Mouse (Mus musculus): ENCODE results near the gene Ncor2. TPM values are rescaled to one million over a fixed set of nuclear protein-coding genes. Genes with fewer than 3 reads are reported as not detected.

Ncor2 gene
- polyA plus RNA-seq, 1 experiment from 2014 or later, result 41.8 TPM

DNA sequence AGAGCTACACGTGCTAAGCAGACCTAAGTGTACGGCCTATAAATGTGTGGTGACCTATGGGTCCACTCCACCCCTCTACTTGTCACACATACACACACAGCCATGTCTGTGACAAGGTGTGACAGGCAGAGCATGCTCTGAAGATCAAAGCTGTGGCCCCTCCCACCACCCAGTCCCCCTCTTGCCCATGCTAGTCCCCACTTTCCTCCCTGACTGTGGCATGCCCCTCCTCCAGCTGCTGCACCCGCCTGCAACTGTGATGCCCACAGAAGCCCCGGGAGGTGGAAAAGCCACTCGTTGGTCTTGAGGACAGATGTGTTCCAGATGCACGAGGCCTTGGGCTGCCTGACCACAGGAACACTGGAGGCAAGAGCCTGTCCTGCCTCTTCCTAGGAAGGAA lies 74.2 kb downstream of the Ncor2 start:
- Histone ChIP-seq H3K4me3 (replicated peaks) (no peak overlapping the region), H3K4me1 (peaks cover 50% of the 10 kb centered on the region), H3K27me3 (no peaks in the 10 kb centered on the region), H3K4me2 (replicated peaks) (no peak overlapping the region), H3K9ac (no peak overlapping the region), H3K9me3 (replicated peaks) (no peaks in the 10 kb centered on the region), H3K27ac (replicated peaks) (peak overlapping the region; percentile 44; the same call in 1 of the 2 replicates), H3K36me3 (peaks cover 73% of the 10 kb centered on the region)
- WGBS, result 36% methylated on average over 6 of the region's 6 CpGs
- no peak for ATAC-seq (ENCODE audit: insufficient number of reproducible peaks, low FRiP score, low TSS enrichment, low read depth)

GRCm38 (mm10) chr5:125103396-125103795 lies 75.6 kb downstream of the Ncor2 start:
- Histone ChIP-seq H3K9me3 (replicated peaks) (no peaks in the 10 kb centered on the region), H3K4me3 (replicated peaks) (no peak overlapping the region), H3K9ac (no peak overlapping the region), H3K27ac (replicated peaks) (peak overlapping the region; percentile 83), H3K4me2 (replicated peaks) (no peak overlapping the region), H3K4me1 (peaks cover 47% of the 10 kb centered on the region), H3K36me3 (peaks cover 74% of the 10 kb centered on the region), H3K27me3 (no peaks in the 10 kb centered on the region)
- WGBS, result 17% methylated on average over 6 of the region's 6 CpGs
- no peak for ATAC-seq (ENCODE audit: insufficient number of reproducible peaks, low FRiP score, low TSS enrichment, low read depth)

- peak; percentile 43; the same call in 1 of the 2 replicates for ATAC-seq (ENCODE audit: insufficient number of reproducible peaks, low FRiP score, low TSS enrichment, low read depth)
- Histone ChIP-seq H3K36me3 (peaks cover 74% of the 10 kb centered on the region), H3K27ac (replicated peaks) (peak overlapping the region; percentile 83), H3K4me2 (replicated peaks) (no peak overlapping the region), H3K4me3 (replicated peaks) (no peak overlapping the region), H3K4me1 (peaks cover 47% of the 10 kb centered on the region), H3K9ac (no peak overlapping the region), H3K27me3 (no peaks in the 10 kb centered on the region), H3K9me3 (replicated peaks) (no peaks in the 10 kb centered on the region)
- 25% methylated on average over 7 of the region's 7 CpGs for WGBS
Measured at GRCm38 (mm10) chr5:125102907-125103306, 76.1 kb downstream of the Ncor2 start.

GRCm38 (mm10) chr5:125102352-125102751 lies 76.7 kb downstream of the Ncor2 start:
- H3K27me3 ChIP-seq, result no peaks in the 10 kb centered on the region
- 52% methylated on average over 8 of the region's 8 CpGs for WGBS
- peaks cover 47% of the 10 kb centered on the region for H3K4me1 ChIP-seq
- H3K36me3 ChIP-seq, result peaks cover 74% of the 10 kb centered on the region
- H3K4me3 ChIP-seq (replicated peaks), result no peak overlapping the region
- no peak overlapping the region for H3K4me2 ChIP-seq (replicated peaks)
- H3K9ac ChIP-seq, result no peak overlapping the region
- peak overlapping the region; percentile 83 for H3K27ac ChIP-seq (replicated peaks)
- no peak for ATAC-seq (ENCODE audit: insufficient number of reproducible peaks, low FRiP score, low TSS enrichment, low read depth)
- no peaks in the 10 kb centered on the region for H3K9me3 ChIP-seq (replicated peaks)

GRCm38 (mm10) chr5:125099785-125100350 lies 79.2 kb downstream of the Ncor2 start:
- Histone ChIP-seq H3K4me1 (peaks cover 27% of the 10 kb centered on the region), H3K4me3 (replicated peaks) (no peak overlapping the region), H3K27ac (replicated peaks) (no peak overlapping the region), H3K4me2 (replicated peaks) (no peak overlapping the region), H3K9ac (no peak overlapping the region), H3K27me3 (no peaks in the 10 kb centered on the region), H3K9me3 (replicated peaks) (no peaks in the 10 kb centered on the region), H3K36me3 (peaks cover 81% of the 10 kb centered on the region)
- WGBS, result 82% methylated on average over 5 of the region's 5 CpGs
- ATAC-seq (ENCODE audit: insufficient number of reproducible peaks, low FRiP score, low TSS enrichment, low read depth), result no peak

GRCm38 (mm10) chr5:125098692-125099091 lies 80.3 kb downstream of the Ncor2 start:
- 84% methylated on average over 9 of the region's 9 CpGs for WGBS

GRCm38 (mm10) chr5:125096368-125096767 lies 82.7 kb downstream of the Ncor2 start:
- WGBS, result 78% methylated on average over 11 of the region's 11 CpGs
- Histone ChIP-seq H3K9me3 (replicated peaks) (no peaks in the 10 kb centered on the region), H3K4me1 (no peaks in the 10 kb centered on the region; the same call in 1 of the 2 replicates), H3K27ac (replicated peaks) (no peak overlapping the region), H3K9ac (no peak overlapping the region), H3K36me3 (peaks cover 91% of the 10 kb centered on the region), H3K4me2 (replicated peaks) (no peak overlapping the region), H3K4me3 (replicated peaks) (no peak overlapping the region), H3K27me3 (no peaks in the 10 kb centered on the region)
- ATAC-seq (ENCODE audit: insufficient number of reproducible peaks, low FRiP score, low TSS enrichment, low read depth), result no peak

More at GRCm38 (mm10) chr5:125098692-125099091, 80.3 kb downstream of the Ncor2 start:
- Histone ChIP-seq H3K36me3 (peaks cover 82% of the 10 kb centered on the region), H3K9ac (no peak overlapping the region), H3K4me1 (peaks cover 16% of the 10 kb centered on the region), H3K27me3 (no peaks in the 10 kb centered on the region), H3K4me3 (replicated peaks) (no peak overlapping the region), H3K9me3 (replicated peaks) (no peaks in the 10 kb centered on the region), H3K4me2 (replicated peaks) (no peak overlapping the region), H3K27ac (replicated peaks) (no peak overlapping the region)
- no peak for ATAC-seq (ENCODE audit: insufficient number of reproducible peaks, low FRiP score, low TSS enrichment, low read depth)

DNA sequence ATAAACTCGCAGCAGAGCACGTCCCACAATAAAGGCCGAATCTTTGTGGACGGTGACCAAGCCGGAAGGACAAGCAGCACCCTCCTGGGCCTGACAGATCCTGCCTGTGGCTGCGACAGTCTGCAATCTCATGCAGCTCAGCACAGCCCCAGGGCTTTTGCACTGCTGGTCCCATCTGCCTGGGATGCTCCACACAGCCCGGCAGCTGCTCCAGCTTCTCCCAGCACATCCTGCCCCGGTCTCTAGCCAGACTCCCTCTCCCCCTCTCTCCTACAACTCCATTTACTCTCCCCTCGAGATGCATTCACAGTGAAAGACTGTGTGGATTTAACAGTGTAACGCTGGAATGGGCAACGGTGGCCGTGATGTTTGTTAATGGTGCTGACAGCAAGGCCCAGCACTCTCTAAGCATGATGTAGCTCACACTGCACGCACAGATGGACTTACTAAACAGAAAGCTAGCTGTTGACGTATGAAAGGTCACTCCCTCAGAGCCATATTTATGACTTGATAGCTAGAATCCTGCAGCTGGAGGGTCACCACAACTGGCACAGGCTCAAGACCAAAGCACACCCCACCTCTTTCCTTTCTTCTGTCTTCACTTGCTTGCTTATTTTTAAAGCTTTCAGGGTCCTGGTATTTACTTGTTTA lies 83.4 kb downstream of the Ncor2 start:
- ATAC-seq (ENCODE audit: insufficient number of reproducible peaks, low FRiP score, low TSS enrichment, low read depth), result no peak
- Histone ChIP-seq H3K27me3 (no peaks in the 10 kb centered on the region), H3K4me3 (replicated peaks) (no peak overlapping the region), H3K9ac (no peak overlapping the region), H3K4me1 (no peaks in the 10 kb centered on the region; the same call in 1 of the 2 replicates), H3K27ac (replicated peaks) (no peak overlapping the region), H3K36me3 (peaks cover 94% of the 10 kb centered on the region), H3K9me3 (replicated peaks) (peaks cover 1% of the 10 kb centered on the region; the same call in 1 of the 2 replicates), H3K4me2 (replicated peaks) (no peak overlapping the region)
- 75% methylated on average over 14 of the region's 14 CpGs for WGBS

DNA sequence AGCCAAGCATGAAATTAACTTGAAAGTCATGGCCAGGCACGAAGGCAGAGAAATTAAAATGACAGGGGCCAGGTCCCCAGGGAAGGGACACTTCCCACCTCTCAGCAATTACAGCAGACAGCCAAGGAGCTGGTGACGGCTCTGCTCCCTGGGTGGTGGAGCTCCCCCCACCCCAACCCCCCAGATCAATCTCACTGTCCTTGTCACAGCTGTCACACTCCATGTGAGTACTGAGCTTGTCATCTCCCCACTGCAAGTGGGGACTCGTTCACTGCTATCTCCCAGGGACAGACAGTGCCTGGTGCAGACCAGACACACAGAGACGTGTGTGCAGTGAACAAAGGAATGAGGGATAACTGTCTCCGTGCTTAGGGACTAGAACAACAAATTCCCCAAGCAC lies 85.2 kb downstream of the Ncor2 start:
- ATAC-seq (ENCODE audit: insufficient number of reproducible peaks, low FRiP score, low TSS enrichment, low read depth), result no peak
- Histone ChIP-seq H3K9ac (no peak overlapping the region), H3K4me1 (peaks cover 3% of the 10 kb centered on the region), H3K36me3 (peaks cover 93% of the 10 kb centered on the region), H3K27me3 (no peaks in the 10 kb centered on the region), H3K9me3 (replicated peaks) (peaks cover 12% of the 10 kb centered on the region), H3K27ac (replicated peaks) (no peak overlapping the region), H3K4me3 (replicated peaks) (no peak overlapping the region), H3K4me2 (replicated peaks) (no peak overlapping the region)
- WGBS, result 34% methylated on average over 5 of the region's 5 CpGs

DNA sequence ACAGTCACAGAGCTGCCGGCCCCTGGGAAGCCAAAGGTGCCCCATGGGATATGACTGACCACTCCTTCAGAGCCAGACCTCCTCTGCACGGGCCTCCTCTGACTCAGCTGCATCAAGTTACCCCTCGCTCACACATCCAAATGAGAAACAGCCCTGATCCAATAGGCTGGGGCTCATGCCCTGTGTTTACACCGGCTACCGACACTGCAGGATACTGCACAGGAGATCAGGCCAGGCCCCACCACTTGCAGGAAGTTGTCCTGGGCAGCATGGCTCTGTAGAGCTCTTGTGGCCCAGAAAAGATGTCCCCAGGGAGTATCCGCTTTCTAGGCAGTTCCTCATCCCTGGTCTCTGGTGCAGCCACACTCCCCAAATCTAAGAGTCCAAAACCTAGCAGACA lies 90.9 kb downstream of the Ncor2 start:
- peaks cover 98% of the 10 kb centered on the region for H3K36me3 ChIP-seq
- 0 out of 2 replicates have a peak, but pooled peaks have one; percentile 6 for ATAC-seq (ENCODE audit: insufficient number of reproducible peaks, low FRiP score, low TSS enrichment, low read depth)
- no peak overlapping the region for H3K4me2 ChIP-seq (replicated peaks)
- 35% methylated on average over 6 of the region's 6 CpGs for WGBS
- H3K9me3 ChIP-seq (replicated peaks), result peaks cover 12% of the 10 kb centered on the region
- peaks cover 6% of the 10 kb centered on the region for H3K4me1 ChIP-seq
- H3K9ac ChIP-seq, result no peak overlapping the region
- H3K4me3 ChIP-seq (replicated peaks), result no peak overlapping the region
- H3K27ac ChIP-seq (replicated peaks), result no peak overlapping the region
- no peaks in the 10 kb centered on the region for H3K27me3 ChIP-seq

DNA sequence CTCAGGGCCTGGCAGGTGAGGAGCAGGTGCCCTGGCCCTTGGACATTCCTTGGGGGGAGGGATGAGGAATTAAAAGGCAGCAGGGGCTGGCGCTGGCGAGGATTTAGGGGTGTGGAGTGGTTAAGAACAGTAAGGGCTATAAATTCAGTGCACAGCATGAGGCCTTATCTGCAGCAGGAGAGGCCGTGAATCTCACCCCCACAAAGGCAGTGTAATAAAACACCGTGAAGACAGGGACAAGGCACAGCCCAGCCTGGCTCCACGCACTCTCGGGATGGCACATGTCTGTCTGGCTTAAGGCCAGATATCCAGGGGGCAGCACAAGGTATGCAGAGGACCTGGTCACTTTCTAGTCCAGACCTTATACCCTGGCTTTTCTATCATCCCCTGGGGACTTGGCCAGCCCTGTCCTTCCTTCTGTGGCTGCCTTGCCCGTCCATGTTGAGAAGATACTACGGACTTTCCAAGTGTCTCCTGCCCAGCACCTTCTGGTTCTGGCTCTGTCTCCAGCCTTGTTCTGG lies 93.9 kb downstream of the Ncor2 start:
- Histone ChIP-seq H3K4me2 (replicated peaks) (no peak overlapping the region), H3K27ac (replicated peaks) (no peak overlapping the region), H3K9ac (no peak overlapping the region), H3K9me3 (replicated peaks) (peaks cover 6% of the 10 kb centered on the region; the same call in 1 of the 2 replicates), H3K4me1 (peaks cover 24% of the 10 kb centered on the region), H3K36me3 (peaks cover 97% of the 10 kb centered on the region), H3K27me3 (no peaks in the 10 kb centered on the region), H3K4me3 (replicated peaks) (no peak overlapping the region)
- 71% methylated on average over 8 of the region's 8 CpGs for WGBS
- ATAC-seq (ENCODE audit: insufficient number of reproducible peaks, low FRiP score, low TSS enrichment, low read depth), result no peak

Measured in embryonic facial prominence, embryonic 15.5 days (tissue).